Comparison of ENCODE assay signal across 9 mouse cellular contexts in the genomic region with DNA sequence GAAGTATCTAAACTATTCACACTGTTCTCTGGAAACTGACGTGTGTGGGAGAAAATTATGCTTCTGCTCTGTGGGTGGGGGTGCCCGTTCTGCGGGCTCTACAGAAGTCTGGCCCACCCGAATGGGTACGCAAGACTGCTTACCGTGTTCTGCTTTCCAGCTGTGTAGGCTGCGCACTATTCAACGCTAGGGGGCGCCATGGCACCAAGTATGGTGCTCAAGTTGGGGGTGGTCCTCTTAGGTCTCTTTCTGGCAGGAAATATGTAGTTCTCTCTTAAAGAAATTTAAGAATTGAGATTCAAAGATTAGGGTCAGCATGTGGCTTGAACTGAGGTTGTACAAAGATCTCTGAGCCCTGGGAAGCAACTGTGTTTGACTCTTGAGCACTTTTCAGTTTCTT. TPM values are rescaled to one million over a fixed set of nuclear protein-coding genes. Genes with fewer than 3 reads are reported as not detected.
DNase-seq lines count a peak whose midpoint lies in the region; ATAC-seq and TF ChIP-seq lines count a peak whose summit lies in the region.
"Had no signal": no experiment of that assay in that cellular context is flagged by ENCODE, and none has a peak within 500 bp of the region (broad histone marks: within the 10 kb centered on the region; RNA-seq: fewer than 3 reads in every experiment).

No protein-coding gene starts in this region.

- peak; percentile 88 to 89 for DNase-seq in cerebellum, postnatal 10 days
- no peak for DNase-seq in cerebellum, adult 9-11 months
- peak; percentile 98 for DNase-seq in midbrain, embryonic 11.5 days (ENCODE audit: low spot score, missing footprints)
- peak; percentile 43 for DNase-seq in c-Kit-positive CD71-positive TER-119-negative erythroid progenitor cells, embryonic 14.5 days (ENCODE audit: low read depth)
- peak; percentile 76 for DNase-seq in stomach, postnatal 0 days (ENCODE audit: low spot score)

- no peaks in the 10 kb centered on the region for H3K27me3 ChIP-seq in midbrain, embryonic 11.5 days (ENCODE audit: control insufficient read depth, insufficient read depth, low read length)
- H3K27me3 ChIP-seq in midbrain, embryonic 16.5 days (ENCODE audit: control insufficient read depth, insufficient read depth, low read depth, low read length) = no peaks in the 10 kb centered on the region
- H3K27me3 ChIP-seq in kidney, embryonic 14.5 days (ENCODE audit: control insufficient read depth, insufficient read depth, low read length) = no peaks in the 10 kb centered on the region
- no peaks in the 10 kb centered on the region for H3K27me3 ChIP-seq in lung, embryonic 15.5 days
- H3K27me3 ChIP-seq in stomach, postnatal 0 days (ENCODE audit: control insufficient read depth, insufficient read depth, low read length) = no peaks in the 10 kb centered on the region
- H3K27me3 ChIP-seq: stomach, embryonic 15.5 days had no signal

- H3K4me1 ChIP-seq in midbrain, embryonic 11.5 days (ENCODE audit: control insufficient read depth, insufficient read depth, low read length) = peaks cover 17% of the 10 kb centered on the region
- H3K4me1 ChIP-seq in midbrain, embryonic 16.5 days (ENCODE audit: control insufficient read depth, insufficient read depth, low read length) = peaks cover 9% of the 10 kb centered on the region
- peaks cover 7% of the 10 kb centered on the region; the same call in 1 of the 2 replicates for H3K4me1 ChIP-seq in kidney, embryonic 14.5 days (ENCODE audit: control insufficient read depth, insufficient read depth, low read length)
- H3K4me1 ChIP-seq in lung, embryonic 15.5 days = peaks cover 16% of the 10 kb centered on the region
- peaks cover 2% of the 10 kb centered on the region; the same call in 1 of the 2 replicates for H3K4me1 ChIP-seq in stomach, postnatal 0 days (replicated peaks; ENCODE audit: control insufficient read depth, insufficient read depth)

- H3K4me2 ChIP-seq in midbrain, embryonic 11.5 days = no peak overlapping the region
- no peak overlapping the region for H3K4me2 ChIP-seq in midbrain, embryonic 16.5 days (ENCODE audit: low read length)
- no peak overlapping the region for H3K4me2 ChIP-seq in kidney, embryonic 14.5 days (replicated peaks; ENCODE audit: low read depth, low read length)
- no peak overlapping the region for H3K4me2 ChIP-seq in lung, embryonic 15.5 days
- H3K4me2 ChIP-seq in stomach, postnatal 0 days (replicated peaks; ENCODE audit: low read depth) = no peak overlapping the region
- H3K4me2 ChIP-seq: stomach, embryonic 15.5 days had no signal

- no peak overlapping the region for H3K4me3 ChIP-seq in midbrain, embryonic 11.5 days (ENCODE audit: low read depth, low read length)
- no peak overlapping the region for H3K4me3 ChIP-seq in midbrain, embryonic 16.5 days (ENCODE audit: low read depth, low read length)
- H3K4me3 ChIP-seq in kidney, embryonic 14.5 days (ENCODE audit: low read length) = no peak overlapping the region
- H3K4me3 ChIP-seq in lung, embryonic 15.5 days = no peak overlapping the region
- no peak overlapping the region for H3K4me3 ChIP-seq in stomach, postnatal 0 days (ENCODE audit: low read depth, low read length)
- H3K4me3 ChIP-seq: stomach, embryonic 15.5 days had no signal

- TF ChIP-seq EP300 in stomach, postnatal 0 days (optimal IDR thresholded peaks at IDR 0.05) = no peak

- TF ChIP-seq CTCF in stomach, postnatal 0 days (IDR thresholded peaks at IDR 0.05; ENCODE audit: low read depth) = peak; percentile 94

- H3K9me3 ChIP-seq in midbrain, embryonic 11.5 days (ENCODE audit: control insufficient read depth, low read length) = no peaks in the 10 kb centered on the region
- H3K9me3 ChIP-seq in midbrain, embryonic 16.5 days (replicated peaks; ENCODE audit: control insufficient read depth, low read length, poor library complexity, severe bottlenecking) = no peaks in the 10 kb centered on the region
- no peaks in the 10 kb centered on the region for H3K9me3 ChIP-seq in kidney, embryonic 14.5 days (ENCODE audit: control insufficient read depth, low read length)
- no peaks in the 10 kb centered on the region for H3K9me3 ChIP-seq in lung, embryonic 15.5 days
- no peaks in the 10 kb centered on the region for H3K9me3 ChIP-seq in stomach, postnatal 0 days (ENCODE audit: control insufficient read depth, low read length)
- H3K9me3 ChIP-seq: stomach, embryonic 15.5 days had no signal

- no peak overlapping the region for H3K27ac ChIP-seq in midbrain, embryonic 11.5 days (ENCODE audit: low read depth, low read length)
- no peak overlapping the region for H3K27ac ChIP-seq in midbrain, embryonic 16.5 days (ENCODE audit: low read length)
- H3K27ac ChIP-seq in kidney, embryonic 14.5 days (ENCODE audit: low read depth, low read length) = no peak overlapping the region
- H3K27ac ChIP-seq in lung, embryonic 15.5 days = no peak overlapping the region
- H3K27ac ChIP-seq in stomach, postnatal 0 days (replicated peaks) = no peak overlapping the region
- H3K27ac ChIP-seq: stomach, embryonic 15.5 days had no signal

- ATAC-seq in midbrain, embryonic 11.5 days (ENCODE audit: low FRiP score) = no peak
- no peak for ATAC-seq in midbrain, embryonic 16.5 days
- 0 out of 2 replicates have a peak, but pooled peaks have one; percentile 26 for ATAC-seq in kidney, embryonic 14.5 days (ENCODE audit: low FRiP score, low TSS enrichment)
- 0 out of 2 replicates have a peak, but pooled peaks have one; percentile 17 for ATAC-seq in lung, embryonic 15.5 days (ENCODE audit: borderline replicate concordance, extremely low read depth, low FRiP score, low TSS enrichment)
- peak; percentile 50 for ATAC-seq in stomach, postnatal 0 days (ENCODE audit: low FRiP score, low TSS enrichment)

- no peak overlapping the region for H3K9ac ChIP-seq in midbrain, embryonic 11.5 days (ENCODE audit: low read length)
- no peak overlapping the region for H3K9ac ChIP-seq in midbrain, embryonic 16.5 days (ENCODE audit: low read depth, low read length)
- H3K9ac ChIP-seq in kidney, embryonic 14.5 days (ENCODE audit: low read depth, low read length) = no peak overlapping the region
- no peak overlapping the region for H3K9ac ChIP-seq in lung, embryonic 15.5 days
- no peak overlapping the region for H3K9ac ChIP-seq in stomach, postnatal 0 days (ENCODE audit: low read length)
- H3K9ac ChIP-seq: stomach, embryonic 15.5 days had no signal

- H3K36me3 ChIP-seq in midbrain, embryonic 11.5 days (ENCODE audit: control insufficient read depth, insufficient read depth, low read length) = no peaks in the 10 kb centered on the region
- H3K36me3 ChIP-seq in midbrain, embryonic 16.5 days (ENCODE audit: control insufficient read depth, insufficient read depth, low read length) = no peaks in the 10 kb centered on the region
- H3K36me3 ChIP-seq in kidney, embryonic 14.5 days (ENCODE audit: control insufficient read depth, insufficient read depth, low read length) = no peaks in the 10 kb centered on the region
- H3K36me3 ChIP-seq in lung, embryonic 15.5 days = no peaks in the 10 kb centered on the region
- no peaks in the 10 kb centered on the region for H3K36me3 ChIP-seq in stomach, postnatal 0 days (ENCODE audit: control insufficient read depth, insufficient read depth, low read length)
- H3K36me3 ChIP-seq: stomach, embryonic 15.5 days had no signal

- WGBS in midbrain, embryonic 11.5 days = 11% methylated on average over 9 of the region's 9 CpGs
- 6% methylated on average over 9 of the region's 9 CpGs for WGBS in midbrain, embryonic 16.5 days
- 7% methylated on average over 9 of the region's 9 CpGs for WGBS in kidney, embryonic 14.5 days
- 5% methylated on average over 9 of the region's 9 CpGs for WGBS in lung, embryonic 15.5 days
- WGBS in stomach, postnatal 0 days = 7% methylated on average over 9 of the region's 9 CpGs

RNA-seq across cellular contexts. Expression of gene Asap3, which starts 3.7 kb away (rescaled TPM):
- polyA plus RNA-seq in midbrain, embryonic 11.5 days (2014; fragmentation: Nextera tagmentation; extraction: Ambion mirVana) = 2.8 and 3.2 TPM in 2 replicates
- 4.5 and 5.1 TPM in 2 replicates for polyA plus RNA-seq in midbrain, embryonic 16.5 days (2015; fragmentation: Nextera tagmentation; extraction: Ambion mirVana)
- polyA plus RNA-seq in kidney, embryonic 14.5 days (2014; fragmentation: Nextera tagmentation; extraction: Ambion mirVana) = 2.0 and 3.0 TPM in 2 replicates
- 6.5 and 8.1 TPM in 2 replicates for polyA plus RNA-seq in lung, embryonic 15.5 days (2015; fragmentation: Nextera tagmentation; extraction: Ambion mirVana)
- 1.6 and 1.9 TPM in 2 replicates for polyA plus RNA-seq in stomach, postnatal 0 days (2015; fragmentation: Nextera tagmentation; extraction: Ambion mirVana)

RNA-seq across cellular contexts. Expression of gene E2f2, which starts 30.3 kb away (rescaled TPM):
- polyA plus RNA-seq in midbrain, embryonic 11.5 days (2014; fragmentation: Nextera tagmentation; extraction: Ambion mirVana) = 6.8 and 8.0 TPM in 2 replicates
- polyA plus RNA-seq in midbrain, embryonic 16.5 days (2015; fragmentation: Nextera tagmentation; extraction: Ambion mirVana) = 1.4 and 1.6 TPM in 2 replicates
- polyA plus RNA-seq in kidney, embryonic 14.5 days (2014; fragmentation: Nextera tagmentation; extraction: Ambion mirVana) = 5.7 and 6.0 TPM in 2 replicates
- polyA plus RNA-seq in lung, embryonic 15.5 days (2015; fragmentation: Nextera tagmentation; extraction: Ambion mirVana) = 13.7 and 16.1 TPM in 2 replicates
- 0.91 and 1.5 TPM in 2 replicates for polyA plus RNA-seq in stomach, postnatal 0 days (2015; fragmentation: Nextera tagmentation; extraction: Ambion mirVana)

RNA-seq across cellular contexts. Expression of gene Tcea3, which starts 45.0 kb away (rescaled TPM):
- 1.5 and 1.7 TPM in 2 replicates for polyA plus RNA-seq in midbrain, embryonic 11.5 days (2014; fragmentation: Nextera tagmentation; extraction: Ambion mirVana)
- polyA plus RNA-seq in midbrain, embryonic 16.5 days (2015; fragmentation: Nextera tagmentation; extraction: Ambion mirVana) = 0.67 and 1.2 TPM in 2 replicates
- polyA plus RNA-seq in kidney, embryonic 14.5 days (2014; fragmentation: Nextera tagmentation; extraction: Ambion mirVana) = 5.4 and 6.3 TPM in 2 replicates
- polyA plus RNA-seq in lung, embryonic 15.5 days (2015; fragmentation: Nextera tagmentation; extraction: Ambion mirVana) = 16.9 and 17.2 TPM in 2 replicates
- polyA plus RNA-seq in stomach, postnatal 0 days (2015; fragmentation: Nextera tagmentation; extraction: Ambion mirVana) = 31.1 and 35.0 TPM in 2 replicates

RNA-seq across cellular contexts. Expression of gene Id3, which starts 59.2 kb away (rescaled TPM):
- polyA plus RNA-seq in midbrain, embryonic 11.5 days (2014; fragmentation: Nextera tagmentation; extraction: Ambion mirVana) = 500 and 543 TPM in 2 replicates
- 110 and 114 TPM in 2 replicates for polyA plus RNA-seq in midbrain, embryonic 16.5 days (2015; fragmentation: Nextera tagmentation; extraction: Ambion mirVana)
- 848 and 979 TPM in 2 replicates for polyA plus RNA-seq in kidney, embryonic 14.5 days (2014; fragmentation: Nextera tagmentation; extraction: Ambion mirVana)
- 498 and 529 TPM in 2 replicates for polyA plus RNA-seq in lung, embryonic 15.5 days (2015; fragmentation: Nextera tagmentation; extraction: Ambion mirVana)
- polyA plus RNA-seq in stomach, postnatal 0 days (2015; fragmentation: Nextera tagmentation; extraction: Ambion mirVana) = 201 and 224 TPM in 2 replicates

Comparison
In these comparisons a context has a peak if more than half of its experiments do, and no peak if none do; other contexts are left out.
1. ATAC-seq: peak in kidney, embryonic 14.5 days (single experiment), lung, embryonic 15.5 days (single experiment) and stomach, postnatal 0 days (single experiment); none in midbrain, embryonic 11.5 days (single experiment) and midbrain, embryonic 16.5 days (single experiment).